In the genomic region with DNA sequence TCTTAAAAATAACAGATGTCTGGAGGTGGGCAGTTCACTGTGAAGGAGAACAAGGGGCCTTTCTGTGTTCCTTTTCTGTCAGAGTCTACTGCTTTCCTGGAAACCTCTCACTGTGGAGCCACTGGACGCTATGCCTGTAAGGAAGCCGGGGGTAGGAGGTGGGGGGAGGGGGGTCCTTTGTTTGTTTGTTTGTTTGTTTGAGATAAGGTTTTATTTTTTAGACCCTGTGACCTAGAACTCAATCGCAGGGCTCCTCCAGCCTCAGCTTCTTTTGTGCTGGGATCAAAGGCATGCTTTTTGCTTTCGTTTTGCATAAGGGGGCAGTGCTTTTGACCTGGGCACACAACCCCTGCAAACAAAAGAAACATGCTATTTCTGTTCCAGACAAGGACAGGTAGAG, we compare ENCODE assay signal across 14 mouse cellular contexts. TPM values are rescaled to one million over a fixed set of nuclear protein-coding genes. Genes with fewer than 3 reads are reported as not detected.
DNase-seq lines count a peak whose midpoint lies in the region; ATAC-seq and TF ChIP-seq lines count a peak whose summit lies in the region.
"Had no signal": no experiment of that assay in that cellular context is flagged by ENCODE, and none has a peak within 500 bp of the region (broad histone marks: within the 10 kb centered on the region; RNA-seq: fewer than 3 reads in every experiment).

No protein-coding gene starts in this region.

- no peak overlapping the region for H3K9ac ChIP-seq in heart, embryonic 14.5 days (ENCODE audit: low read length)
- no peak overlapping the region for H3K9ac ChIP-seq in midbrain, embryonic 14.5 days (replicated peaks; ENCODE audit: low read length)
- 0 out of 2 replicates have a peak overlapping the region, but pooled peaks have one; percentile 8 for H3K9ac ChIP-seq in intestine, postnatal 0 days (ENCODE audit: low read depth, low read length)
- peak overlapping the region; percentile 26; the same call in 1 of the 2 replicates for H3K9ac ChIP-seq in liver, postnatal 0 days (replicated peaks)
- H3K9ac ChIP-seq: forebrain, embryonic 13.5 days; hindbrain, embryonic 12.5 days had no signal

- WGBS in heart, embryonic 14.5 days: 32% methylated on average over 4 of the region's 4 CpGs
- WGBS in midbrain, embryonic 10.5 days: 31% methylated on average over 4 of the region's 4 CpGs
- WGBS in midbrain, embryonic 14.5 days: 25% methylated on average over 4 of the region's 4 CpGs
- 21% methylated on average over 4 of the region's 4 CpGs for WGBS in intestine, postnatal 0 days
- 20% methylated on average over 4 of the region's 4 CpGs for WGBS in liver, postnatal 0 days (ENCODE audit: insufficient replicate concordance)

- H3K4me2 ChIP-seq in heart, embryonic 14.5 days (ENCODE audit: low read length): peak overlapping the region; percentile 23; the same call in 1 of the 2 replicates
- no peak overlapping the region for H3K4me2 ChIP-seq in midbrain, embryonic 14.5 days (ENCODE audit: low read length)
- H3K4me2 ChIP-seq in intestine, postnatal 0 days (replicated peaks; ENCODE audit: low read depth): peak overlapping the region; percentile 31
- H3K4me2 ChIP-seq in liver, postnatal 0 days (ENCODE audit: low read depth, low read length): peak overlapping the region; percentile 51
- H3K4me2 ChIP-seq: hindbrain, embryonic 12.5 days had no signal

- no peaks in the 10 kb centered on the region for H3K9me3 ChIP-seq in heart, embryonic 14.5 days (ENCODE audit: control insufficient read depth, low read length)
- H3K9me3 ChIP-seq in midbrain, embryonic 10.5 days (replicated peaks): no peaks in the 10 kb centered on the region
- H3K9me3 ChIP-seq in midbrain, embryonic 14.5 days (ENCODE audit: control insufficient read depth, low read length): no peaks in the 10 kb centered on the region
- no peaks in the 10 kb centered on the region for H3K9me3 ChIP-seq in intestine, postnatal 0 days (ENCODE audit: control insufficient read depth)
- no peaks in the 10 kb centered on the region for H3K9me3 ChIP-seq in liver, postnatal 0 days (ENCODE audit: low read length)
- H3K9me3 ChIP-seq: forebrain, embryonic 13.5 days; hindbrain, embryonic 12.5 days had no signal

- no peak overlapping the region for H3K4me3 ChIP-seq in heart, embryonic 14.5 days (ENCODE audit: control insufficient read depth in 1 of 2, insufficient read depth in 1 of 2, low read depth in 1 of 2, low read length in 2 of 2)
- no peak overlapping the region for H3K4me3 ChIP-seq in midbrain, embryonic 10.5 days
- H3K4me3 ChIP-seq in midbrain, embryonic 14.5 days (replicated peaks; ENCODE audit: low read depth, low read length): no peak overlapping the region
- no peak overlapping the region for H3K4me3 ChIP-seq in intestine, postnatal 0 days (ENCODE audit: low read depth, low read length)
- peak overlapping the region; percentile 20; the same call in 1 of the 2 replicates for H3K4me3 ChIP-seq in liver, postnatal 0 days (ENCODE audit: low read depth, low read length)
- H3K4me3 ChIP-seq: forebrain, embryonic 13.5 days; gastrocnemius, adult 2 months; hindbrain, embryonic 12.5 days had no signal

- H3K36me3 ChIP-seq in heart, embryonic 14.5 days (ENCODE audit: control insufficient read depth, insufficient read depth, low read length): no peaks in the 10 kb centered on the region
- H3K36me3 ChIP-seq in midbrain, embryonic 10.5 days: no peaks in the 10 kb centered on the region
- no peaks in the 10 kb centered on the region for H3K36me3 ChIP-seq in midbrain, embryonic 14.5 days (ENCODE audit: control insufficient read depth, insufficient read depth, low read length)
- no peaks in the 10 kb centered on the region for H3K36me3 ChIP-seq in intestine, postnatal 0 days (ENCODE audit: control insufficient read depth, insufficient read depth)
- H3K36me3 ChIP-seq in liver, postnatal 0 days (replicated peaks; ENCODE audit: insufficient read depth, low read length): no peaks in the 10 kb centered on the region
- H3K36me3 ChIP-seq: hindbrain, embryonic 12.5 days had no signal

- no peak for ATAC-seq in heart, embryonic 14.5 days (ENCODE audit: insufficient number of reproducible peaks, insufficient read depth, low FRiP score, low read depth)
- ATAC-seq in midbrain, embryonic 14.5 days (ENCODE audit: low FRiP score, low TSS enrichment): no peak
- no peak for ATAC-seq in intestine, postnatal 0 days
- ATAC-seq in liver, postnatal 0 days: no peak
- no peak for ATAC-seq in inflammation-experienced regulatory T-cells, adult 6 months
- ATAC-seq in granulocyte monocyte progenitor cell, adult 5-6 weeks (replicated peaks; ENCODE audit: poor library complexity, severe bottlenecking): no peak

- H3K27me3 ChIP-seq in heart, embryonic 14.5 days (ENCODE audit: control insufficient read depth, insufficient read depth, low read length): no peaks in the 10 kb centered on the region
- peaks cover 5% of the 10 kb centered on the region; the same call in 1 of the 2 replicates for H3K27me3 ChIP-seq in midbrain, embryonic 10.5 days (ENCODE audit: low read depth, poor library complexity, severe bottlenecking)
- H3K27me3 ChIP-seq in midbrain, embryonic 14.5 days (ENCODE audit: control insufficient read depth, insufficient read depth, low read length): no peaks in the 10 kb centered on the region
- no peaks in the 10 kb centered on the region for H3K27me3 ChIP-seq in intestine, postnatal 0 days (replicated peaks; ENCODE audit: control insufficient read depth, insufficient read depth, low read length)
- no peaks in the 10 kb centered on the region for H3K27me3 ChIP-seq in liver, postnatal 0 days (ENCODE audit: insufficient read depth, low read length)
- H3K27me3 ChIP-seq: forebrain, embryonic 13.5 days; hindbrain, embryonic 12.5 days had no signal

- no peak for TF ChIP-seq EP300 in liver, postnatal 0 days (IDR thresholded peaks at IDR 0.05; ENCODE audit: low read depth)

- DNase-seq in heart, adult 9 months (ENCODE audit: low spot score in 2 of 2): no peak
- no peak for DNase-seq in midbrain, embryonic 10.5 days (ENCODE audit: low spot score)
- DNase-seq in midbrain, embryonic 14.5 days: no peak
- DNase-seq in liver, postnatal 0 days: no peak
- DNase-seq: cerebellum, adult 8-10 months; gastrocnemius, adult 2 months; lung, adult 18-20 months; spleen, adult 18-20 months had no signal

- no peak for TF ChIP-seq CTCF in intestine, postnatal 0 days (IDR thresholded peaks at IDR 0.05; ENCODE audit: low read depth)
- no peak for TF ChIP-seq CTCF in liver, postnatal 0 days (IDR thresholded peaks at IDR 0.05; ENCODE audit: low read depth)

- no peak overlapping the region for H3K27ac ChIP-seq in heart, embryonic 14.5 days (replicated peaks in 1 of 2; ENCODE audit: control insufficient read depth in 1 of 2, insufficient read depth in 1 of 2, low read depth in 2 of 2, low read length in 2 of 2)
- 0 out of 2 replicates have a peak overlapping the region, but pooled peaks have one; percentile 23 for H3K27ac ChIP-seq in midbrain, embryonic 10.5 days (replicated peaks)
- no peak overlapping the region for H3K27ac ChIP-seq in midbrain, embryonic 14.5 days (replicated peaks; ENCODE audit: low read depth, low read length)
- H3K27ac ChIP-seq in intestine, postnatal 0 days (ENCODE audit: low read depth, low read length): peak overlapping the region; percentile 67
- H3K27ac ChIP-seq in liver, postnatal 0 days (ENCODE audit: low read depth): peak overlapping the region; percentile 61
- H3K27ac ChIP-seq: gastrocnemius, adult 2 months; hindbrain, embryonic 12.5 days had no signal

- H3K4me1 ChIP-seq in heart, embryonic 14.5 days (ENCODE audit: control insufficient read depth in 2 of 2, insufficient read depth in 2 of 2, low read length in 2 of 2): peaks cover 8 to 23% of the 10 kb centered on the region in 2 experiments
- peaks cover 18% of the 10 kb centered on the region for H3K4me1 ChIP-seq in midbrain, embryonic 10.5 days
- H3K4me1 ChIP-seq in midbrain, embryonic 14.5 days (ENCODE audit: control insufficient read depth, insufficient read depth, low read length): peaks cover 5% of the 10 kb centered on the region; the same call in 1 of the 2 replicates
- H3K4me1 ChIP-seq in intestine, postnatal 0 days (replicated peaks; ENCODE audit: control insufficient read depth, insufficient read depth, low read length): no peaks in the 10 kb centered on the region
- peaks cover 12% of the 10 kb centered on the region for H3K4me1 ChIP-seq in liver, postnatal 0 days (ENCODE audit: insufficient read depth)

RNA-seq across cellular contexts. Expression of gene Tanc1, which starts 12.9 kb away (rescaled TPM):
- 27.2 and 27.8 TPM in 2 replicates for polyA plus RNA-seq in heart, embryonic 14.5 days (2014; fragmentation: Nextera tagmentation; extraction: Ambion mirVana)
- polyA plus RNA-seq in midbrain, embryonic 10.5 days (2016; fragmentation: Nextera tagmentation; extraction: Ambion mirVana): 11.9 and 12.0 TPM in 2 replicates
- polyA plus RNA-seq in midbrain, embryonic 14.5 days (2014; fragmentation: Nextera tagmentation; extraction: Ambion mirVana): 2.0 and 5.5 TPM in 2 replicates
- polyA plus RNA-seq in intestine, postnatal 0 days (2015; fragmentation: Nextera tagmentation; extraction: Ambion mirVana): 8.5 and 10.1 TPM in 2 replicates
- 1.7 and 2.4 TPM in 2 replicates for polyA plus RNA-seq in liver, postnatal 0 days (2015; fragmentation: Nextera tagmentation; extraction: Ambion mirVana)
- 10 to 100 TPM in 1 of 3 experiments, 1 to 10 TPM in 2; 4.7 to 13.5 (median 9.6) TPM for polyA plus RNA-seq in inflammation-experienced regulatory T-cells, adult 6 months (2017; shearing (Covaris generic))
- total RNA-seq in granulocyte monocyte progenitor cell, adult 5-6 weeks (2014; fragmentation: Nextera tagmentation): 3.2 and 15.6 TPM in 2 replicates
- 2.0 and 3.6 TPM in 2 replicates for total RNA-seq in granulocyte monocyte progenitor cell, adult 5-6 weeks (2017)

Comparison
In these comparisons a context has a peak if more than half of its experiments do, and no peak if none do; other contexts are left out.
1. H3K27ac ChIP-seq: peak in midbrain, embryonic 10.5 days (single experiment), intestine, postnatal 0 days (single experiment) and liver, postnatal 0 days (single experiment); none in heart, embryonic 14.5 days (0 of 2) and midbrain, embryonic 14.5 days (single experiment).
2. H3K9ac ChIP-seq: peak in intestine, postnatal 0 days (single experiment) and liver, postnatal 0 days (single experiment); none in heart, embryonic 14.5 days (single experiment) and midbrain, embryonic 14.5 days (single experiment).